Mouse (Mus musculus) embryo, embryonic 10 days (tissue): ENCODE data around the gene Sco1.
"Not testable (repeated sequence)": the region's sequence is repeated elsewhere in the genome, so short reads cannot be mapped to it uniquely, and the experiment has no call there.

ENCODE experiments used
- DNase-seq: peaks from one replicate; pipeline ENCODE4 v3.0.0-alpha.2; 2015; ENCODE audit warnings: low spot score

Gene Sco1

GRCm38 (mm10) chr11:67085489-67085888, 33.0 kb downstream of the Sco1 start:
- peak; percentile 87 for DNase-seq

GRCm38 (mm10) chr11:67086467-67087164, 34.1 kb downstream of the Sco1 start:
- no peak for DNase-seq

- DNase-seq: no peak
These were observed 34.8 kb downstream of the Sco1 start for GRCm38 (mm10) chr11:67087225-67087624.

GRCm38 (mm10) chr11:67092354-67092753, 39.9 kb downstream of the Sco1 start:
- DNase-seq: not testable (repeated sequence)

GRCm38 (mm10) chr11:67093201-67093600, 40.7 kb downstream of the Sco1 start:
- DNase-seq: no peak

- DNase-seq: no peak
These were observed 41.2 kb downstream of the Sco1 start for GRCm38 (mm10) chr11:67093652-67094051.

GRCm38 (mm10) chr11:67094470-67094869, 42.0 kb downstream of the Sco1 start:
- DNase-seq: no peak

GRCm38 (mm10) chr11:67097709-67098108, 45.2 kb downstream of the Sco1 start:
- DNase-seq: no peak

- no peak for DNase-seq
These were observed 46.0 kb downstream of the Sco1 start for GRCm38 (mm10) chr11:67098427-67098826.

GRCm38 (mm10) chr11:67099241-67099640, 46.8 kb downstream of the Sco1 start:
- no peak for DNase-seq

- peak; percentile 56 for DNase-seq
These were observed 47.7 kb downstream of the Sco1 start for GRCm38 (mm10) chr11:67100169-67100568.

- DNase-seq: peak; percentile 37
These were observed 49.2 kb downstream of the Sco1 start for GRCm38 (mm10) chr11:67101713-67102112.

GRCm38 (mm10) chr11:67103256-67103655, 50.8 kb downstream of the Sco1 start:
- no peak for DNase-seq

- DNase-seq: no peak
These were observed 51.8 kb downstream of the Sco1 start for GRCm38 (mm10) chr11:67104242-67104641.

- DNase-seq: no peak
These were observed 52.2 kb downstream of the Sco1 start for GRCm38 (mm10) chr11:67104714-67105113.

- DNase-seq: no peak
These were observed 53.2 kb downstream of the Sco1 start for GRCm38 (mm10) chr11:67105689-67106088.

GRCm38 (mm10) chr11:67106973-67107372, 54.5 kb downstream of the Sco1 start:
- no peak for DNase-seq

- DNase-seq: peak; percentile 77
These were observed 57.9 kb downstream of the Sco1 start for GRCm38 (mm10) chr11:67110168-67110948.

- DNase-seq: peak; percentile 85
These were observed 59.8 kb downstream of the Sco1 start for GRCm38 (mm10) chr11:67112019-67112850.

GRCm38 (mm10) chr11:67112851-67113202, 60.4 kb downstream of the Sco1 start:
- peak; percentile 82 for DNase-seq

GRCm38 (mm10) chr11:67113381-67113780, 60.9 kb downstream of the Sco1 start:
- DNase-seq: no peak

- DNase-seq: no peak
These were observed 61.8 kb downstream of the Sco1 start for GRCm38 (mm10) chr11:67114261-67114660.

GRCm38 (mm10) chr11:67114901-67115300, 62.4 kb downstream of the Sco1 start:
- no peak for DNase-seq
